Mouse (Mus musculus) spleen, adult 2 months (tissue): ENCODE results near the gene Akap6. TPM values are rescaled to one million over a fixed set of nuclear protein-coding genes. Genes with fewer than 3 reads are reported as not detected.

ENCODE experiments used
- DNase-seq, 2 experiments: peaks; one replicate each; pipeline versions ENCODE4 v3.0.0 to v3.0.0-alpha.2; 2012 to 2021; ENCODE audit warnings: low spot score in 2 of 2, low read depth in 1 of 2
- H3K27ac ChIP-seq: fragments of 200-500 bp; 2 replicates; pipeline ENCODE4 v1.5.1; 2012; ENCODE audit warnings: low read length, inconsistent platforms; ENCODE audit not compliant: insufficient read depth
- H3K27me3 ChIP-seq: fragments of 200-500 bp; 2 replicates; pipeline ENCODE4 v1.6.1; 2012; ENCODE audit warnings: mild to moderate bottlenecking, moderate library complexity, low read length, inconsistent platforms; ENCODE audit not compliant: control insufficient read depth, insufficient read depth
- H3K36me3 ChIP-seq: fragments of 200-500 bp; 2 replicates; pipeline ENCODE4 v1.6.1; 2012; ENCODE audit warnings: mild to moderate bottlenecking, low read length, inconsistent platforms; ENCODE audit not compliant: control insufficient read depth, insufficient read depth
- H3K4me1 ChIP-seq: fragments of 200-500 bp; 2 replicates; pipeline ENCODE4 v1.6.1; 2011; ENCODE audit warnings: inconsistent platforms; ENCODE audit not compliant: control insufficient read depth, insufficient read depth, insufficient read length
- H3K4me3 ChIP-seq: fragments of 200-500 bp; 2 replicates; pipeline ENCODE4 v1.5.1; 2011; ENCODE audit warnings: mild to moderate bottlenecking, inconsistent platforms; ENCODE audit not compliant: insufficient read depth, insufficient read length; ENCODE audit errors: extremely low read depth
- CTCF ChIP-seq: fragments of 200-500 bp; IDR thresholded peaks from 2 replicates; pipeline ENCODE4 v1.5.1; 2011; ENCODE audit warnings: mild to moderate bottlenecking, inconsistent platforms; ENCODE audit not compliant: insufficient read depth, insufficient read length, insufficient replicate concordance; ENCODE audit errors: extremely low read depth
- POLR2A ChIP-seq: fragments of 200-500 bp; IDR thresholded peaks from 2 replicates; pipeline ENCODE4 v1.6.1; 2011; ENCODE audit warnings: low read depth, low read length, inconsistent platforms
- WGBS: fragments of 180-500 bp; shearing (Covaris S2); methylation state at CpG from one replicate; pipeline ENCODE4 v1.1.7; 2018; 5-methylcytosine and 5-hydroxymethylcytosine counted together
- polyA plus RNA-seq: library from polyadenylated mRNA; depleted of rRNA; stranded (reverse); fragments of >200 nt; gene quantifications from 2 replicates; pipeline ENCODE4 v1.2.3, GENCODE M21; 2012

Akap6 gene
- polyA plus RNA-seq, 1 experiment = 0.02 TPM

DNA sequence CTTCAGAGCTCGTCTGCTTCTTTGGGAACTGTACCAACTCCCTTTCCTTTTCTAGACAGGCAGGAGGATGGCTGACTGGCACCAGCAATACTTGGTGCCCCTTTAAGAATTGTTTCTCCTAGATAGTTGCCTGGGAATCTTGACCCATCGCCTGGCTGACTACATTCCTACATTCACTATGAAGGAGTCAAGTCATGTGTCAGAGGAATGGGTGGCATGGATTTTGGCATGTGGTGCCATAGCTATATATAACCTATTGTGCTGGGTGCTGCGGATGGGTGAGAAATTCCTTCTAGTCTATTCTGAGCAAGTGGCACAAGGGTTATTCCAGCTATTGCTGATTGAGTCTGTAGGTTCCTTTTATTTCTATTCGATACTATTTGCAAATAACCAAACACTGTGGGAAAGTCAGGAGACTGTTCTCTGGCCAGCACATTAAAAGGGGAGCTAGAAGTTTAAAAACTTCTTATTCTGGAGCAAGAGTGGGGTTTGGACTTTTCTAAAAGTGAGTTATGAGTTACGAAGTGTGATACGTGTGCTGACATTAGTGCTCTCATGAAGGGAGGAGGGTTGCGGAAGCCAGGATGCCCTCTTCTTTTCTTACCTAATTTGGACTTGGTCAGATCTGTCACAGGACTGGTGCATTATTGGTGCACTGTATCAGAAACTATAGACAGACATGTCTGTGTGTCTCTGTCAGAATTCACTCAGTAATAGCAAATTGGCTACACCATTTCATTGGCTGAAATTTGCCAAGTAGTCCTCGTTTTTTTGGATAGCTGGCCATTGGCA, 178.0 kb downstream of the Akap6 start:
- H3K36me3 ChIP-seq = no peaks in the 10 kb centered on the region
- DNase-seq = no peak
- no peaks in the 10 kb centered on the region for H3K27me3 ChIP-seq
- H3K4me3 ChIP-seq = no peak overlapping the region
- H3K4me1 ChIP-seq = no peaks in the 10 kb centered on the region
- TF ChIP-seq CTCF (no peak), POLR2A (no peak)
- WGBS = 90% methylated on average over 8 of the region's 8 CpGs
- no peak overlapping the region for H3K27ac ChIP-seq

DNA sequence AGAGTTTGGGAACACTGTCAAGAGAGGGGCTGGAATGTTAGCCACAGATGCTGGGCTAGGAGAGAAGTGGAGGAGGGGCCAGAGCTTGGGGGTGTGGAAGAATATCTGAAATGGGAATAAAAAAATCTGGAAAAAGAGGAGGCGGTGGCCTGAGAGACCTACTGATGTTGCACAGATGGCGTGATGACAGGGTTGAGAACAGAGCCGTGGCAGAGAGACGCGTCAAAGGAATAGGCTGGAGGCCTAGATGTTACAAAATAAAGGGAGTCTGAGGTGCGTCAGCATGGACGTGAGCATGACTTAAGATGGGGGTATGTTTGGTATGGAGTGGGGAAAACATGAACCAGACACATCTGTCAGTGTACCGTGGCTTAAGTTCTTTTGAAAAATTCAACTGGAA, 180.1 kb downstream of the Akap6 start:
- H3K27ac ChIP-seq = no peak overlapping the region
- WGBS = 91% methylated on average over 8 of the region's 8 CpGs
- H3K4me1 ChIP-seq = no peaks in the 10 kb centered on the region
- H3K27me3 ChIP-seq = no peaks in the 10 kb centered on the region
- no peak for DNase-seq
- TF ChIP-seq CTCF (no peak), POLR2A (no peak)
- no peaks in the 10 kb centered on the region for H3K36me3 ChIP-seq
- no peak overlapping the region for H3K4me3 ChIP-seq

DNA sequence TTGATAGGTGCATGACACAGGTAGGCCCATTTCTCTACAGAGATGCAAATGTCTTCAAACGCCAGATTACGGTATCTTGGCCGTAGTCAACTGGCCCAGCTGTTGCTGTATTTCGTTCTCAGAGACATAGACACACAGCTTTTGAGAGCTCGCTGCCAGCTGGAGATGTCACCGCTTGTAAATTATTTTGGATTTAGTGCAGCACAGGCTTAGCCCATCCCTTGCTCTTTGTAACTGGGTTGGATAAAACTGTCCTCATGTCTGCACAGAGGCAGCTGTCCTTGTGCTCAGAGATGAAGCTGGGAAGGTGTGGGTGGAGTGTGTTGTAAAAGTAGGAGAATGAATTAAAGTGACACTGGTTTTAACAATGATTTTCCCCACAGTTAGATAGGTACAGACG, 193.3 kb downstream of the Akap6 start:
- TF ChIP-seq CTCF = no peak
- TF ChIP-seq POLR2A = no peak
- Histone ChIP-seq H3K4me1 (no peaks in the 10 kb centered on the region), H3K27ac (no peak overlapping the region), H3K36me3 (no peaks in the 10 kb centered on the region), H3K4me3 (no peak overlapping the region), H3K27me3 (no peaks in the 10 kb centered on the region)
- no peak for DNase-seq
- WGBS = 88% methylated on average over 7 of the region's 7 CpGs

DNA sequence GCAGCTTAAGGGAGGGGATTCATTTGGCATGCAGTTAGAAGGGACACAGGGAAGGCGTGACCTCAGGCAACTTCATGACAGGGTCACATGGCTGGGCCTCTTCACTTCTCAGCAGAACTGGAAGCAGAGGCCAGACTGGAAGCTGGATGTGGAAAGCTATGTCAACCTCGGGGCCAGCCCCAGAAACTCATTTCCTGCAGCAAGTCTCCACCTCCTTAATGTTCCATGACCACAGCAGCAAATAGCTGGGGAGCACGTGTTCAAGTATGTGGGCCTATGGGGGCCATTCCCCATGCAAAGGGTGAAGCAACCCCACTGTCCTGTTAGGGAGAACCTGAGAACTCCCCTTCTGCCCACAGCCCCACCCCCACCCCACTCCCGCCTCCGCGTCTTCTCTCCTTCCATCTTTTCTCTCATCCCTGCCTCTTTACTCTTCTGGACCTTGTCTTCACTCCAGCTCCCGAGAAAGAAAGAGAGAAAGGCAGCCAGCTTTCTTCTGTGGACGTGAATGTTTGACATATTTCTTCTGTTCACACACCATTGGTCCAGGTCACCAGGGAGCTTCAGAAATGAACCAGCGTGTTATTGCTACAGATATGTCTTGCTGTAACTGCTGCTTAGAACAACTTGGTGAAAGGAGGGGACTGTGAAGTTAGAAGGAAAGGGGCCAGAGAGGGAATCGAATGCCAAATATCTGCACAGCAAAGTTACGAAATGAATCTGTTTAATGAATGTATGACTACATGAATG, 194.6 kb downstream of the Akap6 start:
- WGBS = 75% methylated on average over 11 of the region's 11 CpGs
- no peak overlapping the region for H3K27ac ChIP-seq
- no peaks in the 10 kb centered on the region for H3K36me3 ChIP-seq
- H3K27me3 ChIP-seq = no peaks in the 10 kb centered on the region
- no peak overlapping the region for H3K4me3 ChIP-seq
- TF ChIP-seq CTCF (no peak), POLR2A (no peak)
- DNase-seq = no peak
- H3K4me1 ChIP-seq = no peaks in the 10 kb centered on the region

DNA sequence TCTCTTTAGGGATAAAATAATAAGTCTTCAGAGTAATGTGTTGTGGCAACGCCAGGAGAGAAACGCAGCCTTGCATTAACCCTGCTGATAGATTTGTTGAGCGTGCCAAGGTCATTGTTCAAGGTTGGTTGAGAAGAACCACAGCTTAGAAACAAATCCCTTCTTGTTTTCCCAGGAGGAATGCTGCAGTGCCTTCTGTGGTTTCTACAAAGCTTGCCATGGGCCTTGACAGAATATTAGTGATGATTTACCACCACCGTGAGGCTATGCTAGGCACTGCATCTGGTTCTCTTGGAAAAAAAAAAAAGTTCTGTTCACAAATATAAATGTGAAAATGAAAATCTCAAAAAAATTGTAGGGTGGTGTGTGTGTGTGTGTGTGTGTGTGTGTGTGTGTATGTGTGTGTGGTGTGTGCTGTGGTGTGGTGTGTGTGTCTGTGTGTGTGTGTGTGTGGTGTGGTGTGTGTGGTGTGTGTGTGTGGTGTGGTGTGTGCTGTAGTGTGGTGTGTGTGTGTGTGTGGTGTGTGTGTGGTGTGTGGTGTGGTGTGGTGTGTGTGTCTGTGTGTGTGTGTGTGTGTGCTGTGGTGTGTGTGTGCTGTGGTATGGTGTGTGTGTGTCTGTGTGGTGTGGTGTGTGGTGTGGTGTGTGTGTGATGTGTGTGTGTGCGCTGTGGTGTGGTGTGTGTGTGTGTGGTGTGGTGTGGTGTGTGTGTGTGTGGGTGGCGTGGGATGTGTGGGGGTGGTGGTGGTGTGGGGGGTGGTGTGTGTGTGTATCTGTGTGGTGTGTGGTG, 196.7 kb downstream of the Akap6 start:
- 49% methylated on average over 5 of the region's 6 CpGs for WGBS
- DNase-seq = no peak
- H3K4me1 ChIP-seq = no peaks in the 10 kb centered on the region
- H3K27ac ChIP-seq = no peak overlapping the region
- H3K4me3 ChIP-seq = no peak overlapping the region
- H3K36me3 ChIP-seq = no peaks in the 10 kb centered on the region
- H3K27me3 ChIP-seq = no peaks in the 10 kb centered on the region
- TF ChIP-seq CTCF = no peak
- no peak for TF ChIP-seq POLR2A

DNA sequence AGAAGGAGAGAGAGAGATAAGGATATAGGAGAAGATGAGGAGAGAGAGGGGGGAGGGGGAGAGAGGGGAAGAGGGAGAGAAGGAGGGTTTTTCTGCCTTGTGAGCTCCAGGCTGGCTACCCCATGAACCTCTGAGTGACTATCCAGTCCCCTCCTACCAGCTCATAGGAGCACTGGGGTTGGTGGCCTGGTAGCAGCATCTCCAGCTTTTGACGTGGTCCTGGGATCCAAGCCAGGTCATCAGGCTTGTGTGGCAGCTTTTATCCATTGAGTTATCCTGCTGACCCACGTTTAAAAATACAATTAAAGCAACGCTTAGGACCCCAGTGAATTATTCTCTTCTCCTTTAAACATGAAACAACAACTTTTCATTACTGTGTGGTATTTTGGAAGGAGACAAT, 197.6 kb downstream of the Akap6 start:
- H3K36me3 ChIP-seq = no peaks in the 10 kb centered on the region
- DNase-seq = no peak
- 70% methylated on average over 3 of the region's 3 CpGs for WGBS
- no peaks in the 10 kb centered on the region for H3K27me3 ChIP-seq
- no peak overlapping the region for H3K4me3 ChIP-seq
- no peak for TF ChIP-seq CTCF
- TF ChIP-seq POLR2A = no peak
- H3K27ac ChIP-seq = no peak overlapping the region
- H3K4me1 ChIP-seq = no peaks in the 10 kb centered on the region

DNA sequence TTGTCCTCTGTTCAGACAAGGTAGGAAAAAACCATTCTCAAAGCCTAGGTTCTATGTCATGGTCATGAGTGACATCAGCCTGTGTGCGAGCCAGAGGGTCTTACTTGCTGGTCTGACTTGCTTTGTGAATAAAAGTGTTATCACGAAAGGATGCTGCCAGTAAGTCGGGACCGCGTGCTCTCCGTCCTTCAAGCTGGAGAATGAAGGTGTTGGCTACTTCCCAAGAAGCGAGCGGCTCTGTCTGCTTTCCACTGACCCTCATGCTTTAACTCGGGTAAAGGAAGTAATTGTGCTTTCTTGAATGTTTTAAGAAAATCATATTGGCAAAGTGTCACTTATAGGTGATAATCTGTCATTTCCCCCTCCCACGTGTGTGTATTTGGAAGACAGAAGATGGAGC, 198.9 kb downstream of the Akap6 start:
- no peaks in the 10 kb centered on the region for H3K27me3 ChIP-seq
- no peak overlapping the region for H3K4me3 ChIP-seq
- 82% methylated on average over 10 of the region's 10 CpGs for WGBS

More for the DNA sequence above, 198.9 kb downstream of the Akap6 start:
- Histone ChIP-seq H3K27ac (no peak overlapping the region), H3K36me3 (no peaks in the 10 kb centered on the region), H3K4me1 (no peaks in the 10 kb centered on the region)
- no peak for TF ChIP-seq POLR2A
- no peak for TF ChIP-seq CTCF
- DNase-seq = no peak
